ENCODE assay signal across 12 mouse cellular contexts in the genomic region with DNA sequence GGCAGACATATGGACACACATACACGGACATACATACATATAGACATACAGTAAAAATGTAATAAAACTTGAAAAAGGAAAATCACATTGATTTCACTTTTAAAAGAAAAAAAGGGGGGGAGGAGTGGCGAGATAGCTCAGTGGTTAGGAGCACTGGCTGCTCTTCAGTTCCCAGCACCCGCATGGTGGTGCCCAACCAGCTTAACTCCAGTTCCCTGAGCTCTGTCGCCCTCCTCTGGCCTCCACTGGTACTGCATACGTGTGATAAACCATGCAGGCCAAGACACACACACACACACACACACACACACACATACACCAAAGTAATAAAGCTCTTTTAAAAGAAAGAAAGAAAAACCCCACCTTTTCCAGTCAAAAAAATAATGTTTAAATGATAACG. TPM values are rescaled to one million over a fixed set of nuclear protein-coding genes. Genes with fewer than 3 reads are reported as not detected.
DNase-seq lines count a peak whose midpoint lies in the region; ATAC-seq and TF ChIP-seq lines count a peak whose summit lies in the region.
"Had no signal": no experiment of that assay in that cellular context is flagged by ENCODE, and none has a peak within 500 bp of the region (broad histone marks: within the 10 kb centered on the region; RNA-seq: fewer than 3 reads in every experiment).

No protein-coding gene starts in this region.

- H3K4me3 ChIP-seq in kidney, embryonic 14.5 days (ENCODE audit: low read length) = no peak overlapping the region
- H3K4me3 ChIP-seq in thymus, adult 2 months (ENCODE audit: control insufficient read depth, insufficient read depth, low read length) = no peak overlapping the region
- H3K4me3 ChIP-seq: forebrain, embryonic 13.5 days; liver, embryonic 13.5 days had no signal

- H3K27ac ChIP-seq in kidney, embryonic 14.5 days (ENCODE audit: low read depth, low read length) = no peak overlapping the region
- H3K27ac ChIP-seq in thymus, adult 2 months (ENCODE audit: control insufficient read depth, insufficient read depth, low read length) = no peak overlapping the region
- H3K27ac ChIP-seq: forebrain, embryonic 13.5 days; liver, embryonic 13.5 days had no signal

- H3K9ac ChIP-seq in kidney, embryonic 14.5 days (ENCODE audit: low read depth, low read length) = no peak overlapping the region
- H3K9ac ChIP-seq: forebrain, embryonic 13.5 days; liver, embryonic 13.5 days had no signal

- peak; percentile 57; the same call in 1 of the 2 replicates for TF ChIP-seq CTCF in thymus, adult 2 months (IDR thresholded peaks at IDR 0.05; ENCODE audit: borderline replicate concordance, control insufficient read depth, extremely low read depth, insufficient read depth, low read length, poor library complexity)

- peak; percentile 27 for DNase-seq in kidney, postnatal 10 days
- DNase-seq in thymus, adult 2 months = no peak
- no peak for DNase-seq in thymus, adult 18-20 months
- peak; percentile 8 for DNase-seq in NIH3T3 (ENCODE audit: low read depth)
- DNase-seq in testis, postnatal 10 days (ENCODE audit: low spot score) = peak; percentile 71
- DNase-seq in frontal cortex, postnatal 36 days (ENCODE audit: low spot score in 2 of 2) = no peak
- DNase-seq: heart, adult 18-20 months; layer of hippocampus, adult 9-11 months; liver, embryonic 13.5 days had no signal

- no peaks in the 10 kb centered on the region for H3K9me3 ChIP-seq in kidney, embryonic 14.5 days (ENCODE audit: control insufficient read depth, low read length)
- H3K9me3 ChIP-seq: forebrain, embryonic 13.5 days; liver, embryonic 13.5 days had no signal

- no peaks in the 10 kb centered on the region for H3K4me1 ChIP-seq in kidney, embryonic 14.5 days (ENCODE audit: control insufficient read depth, insufficient read depth, low read length)
- H3K4me1 ChIP-seq in thymus, adult 2 months (replicated peaks; ENCODE audit: control insufficient read depth, insufficient read depth, low read length) = no peaks in the 10 kb centered on the region

- 84% methylated on average over 6 of the region's 6 CpGs for WGBS in kidney, embryonic 14.5 days
- WGBS in thymus, adult 2 months = 92% methylated on average over 6 of the region's 6 CpGs

- no peak for ATAC-seq in kidney, embryonic 14.5 days (ENCODE audit: low FRiP score, low TSS enrichment)
- ATAC-seq: forebrain, embryonic 13.5 days; midbrain, embryonic 16.5 days had no signal

- no peaks in the 10 kb centered on the region for H3K27me3 ChIP-seq in kidney, embryonic 14.5 days (ENCODE audit: control insufficient read depth, insufficient read depth, low read length)
- no peaks in the 10 kb centered on the region for H3K27me3 ChIP-seq in thymus, adult 2 months (ENCODE audit: control insufficient read depth, insufficient read depth, low read length)
- H3K27me3 ChIP-seq: forebrain, embryonic 13.5 days; liver, embryonic 13.5 days had no signal

- no peak overlapping the region for H3K4me2 ChIP-seq in kidney, embryonic 14.5 days (replicated peaks; ENCODE audit: low read depth, low read length)
- H3K4me2 ChIP-seq: forebrain, embryonic 13.5 days; liver, embryonic 13.5 days had no signal

- TF ChIP-seq POLR2A in thymus, adult 2 months (IDR thresholded peaks at IDR 0.05; ENCODE audit: control insufficient read depth, extremely low read depth, insufficient read depth, low read length, poor library complexity) = no peak

- H3K36me3 ChIP-seq in kidney, embryonic 14.5 days (ENCODE audit: control insufficient read depth, insufficient read depth, low read length) = no peaks in the 10 kb centered on the region
- H3K36me3 ChIP-seq in thymus, adult 2 months (ENCODE audit: control insufficient read depth, insufficient read depth, low read length) = no peaks in the 10 kb centered on the region
- H3K36me3 ChIP-seq: liver, embryonic 13.5 days had no signal

RNA-seq across cellular contexts. Expression of a gene that starts 42.1 kb away (rescaled TPM):
- polyA plus RNA-seq in kidney, embryonic 14.5 days (2014; fragmentation: Nextera tagmentation; extraction: Ambion mirVana) = 3.5 and 4.7 TPM in 2 replicates
- 30.2 and 30.7 TPM in 2 replicates for polyA plus RNA-seq in thymus, adult 2 months (2012; rRNA removed)

RNA-seq across cellular contexts. Expression of a gene that starts 47.9 kb away (rescaled TPM):
- polyA plus RNA-seq in kidney, embryonic 14.5 days (2014; fragmentation: Nextera tagmentation; extraction: Ambion mirVana) = 4.3 and 5.8 TPM in 2 replicates
- polyA plus RNA-seq in thymus, adult 2 months (2012; rRNA removed) = 2.1 and 2.3 TPM in 2 replicates
- polyA plus RNA-seq: midbrain, embryonic 16.5 days had no signal

Comparison
In these comparisons a context has a peak if more than half of its experiments do, and no peak if none do; other contexts are left out.
1. DNase-seq: peak in kidney, postnatal 10 days (single experiment), NIH3T3 (single experiment) and testis, postnatal 10 days (single experiment); none in thymus, adult 2 months (single experiment), thymus, adult 18-20 months (0 of 2) and frontal cortex, postnatal 36 days (0 of 2).